Mouse (Mus musculus): ENCODE measurements around the gene Rasgef1c. TPM values are rescaled to one million over a fixed set of nuclear protein-coding genes. Genes with fewer than 3 reads are reported as not detected.

Gene Rasgef1c
- polyA plus RNA-seq (2012; rRNA removed), result 0.33 and 0.62 TPM in 2 replicates

DNA sequence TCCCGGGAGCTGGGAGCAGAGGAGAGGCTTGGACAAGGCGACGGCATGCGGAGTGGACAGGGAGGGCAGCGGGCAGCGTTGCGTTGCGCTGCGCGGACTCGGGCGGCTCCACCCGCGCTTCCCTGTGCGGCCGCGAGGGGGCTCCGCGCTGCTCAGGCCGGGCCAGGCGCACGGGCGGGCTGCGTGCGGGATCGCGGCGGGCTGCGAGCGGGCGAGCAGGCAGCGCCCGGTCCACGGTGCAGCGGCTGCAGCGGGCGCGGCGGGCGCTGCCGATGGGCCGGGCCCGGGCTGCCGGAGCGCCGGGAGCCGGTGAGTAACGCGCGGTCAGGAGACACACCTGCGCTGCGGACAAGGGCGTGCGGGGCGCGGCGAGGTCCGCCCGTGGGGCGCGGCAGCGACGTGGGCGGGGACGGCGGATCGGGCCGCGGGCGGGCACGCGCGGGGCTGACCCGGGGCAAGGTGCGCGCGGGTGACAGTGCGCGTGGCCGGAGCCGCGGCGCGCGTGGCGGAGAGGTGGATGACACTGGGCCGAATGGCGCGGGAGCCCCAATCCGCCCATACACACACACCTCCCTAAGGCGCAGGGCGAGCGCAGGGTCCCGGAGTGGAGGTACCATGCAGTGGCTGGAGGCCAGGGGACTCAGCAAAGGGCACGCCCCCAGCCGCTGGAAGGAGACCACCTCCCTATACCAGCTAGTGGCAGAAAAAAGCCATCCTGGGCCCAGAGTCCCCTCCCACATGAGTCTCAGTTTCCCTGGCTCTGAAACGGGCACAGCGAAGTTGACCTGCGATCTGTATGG is at the start of gene Rasgef1c:
Gene Rasgef1c (plus strand): TSS at position 177 of the 800 bp plus-strand sequence.
- no peak for DNase-seq (ENCODE audit: low read depth)

DNA sequence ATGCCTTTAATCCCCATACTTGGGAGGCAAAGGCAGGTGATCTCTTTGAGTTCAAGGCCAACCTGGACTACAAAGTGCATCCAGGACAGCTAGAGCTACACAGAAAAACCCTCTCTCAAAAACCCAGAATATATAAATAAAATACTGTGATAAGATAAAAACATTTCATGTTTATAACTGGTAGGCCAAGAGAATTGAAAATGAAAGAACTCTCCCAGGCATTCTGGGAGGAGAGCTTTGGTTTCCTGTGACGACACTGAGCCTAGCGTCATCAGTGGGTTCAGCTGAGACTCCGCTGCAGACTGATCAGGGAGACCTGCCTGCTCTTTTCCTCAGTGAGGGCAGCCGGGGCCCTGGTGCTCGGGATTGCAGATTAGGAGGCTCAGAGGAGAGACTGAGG is 46.5 kb upstream of the Rasgef1c start:
- DNase-seq (ENCODE audit: low read depth), result no peak

DNA sequence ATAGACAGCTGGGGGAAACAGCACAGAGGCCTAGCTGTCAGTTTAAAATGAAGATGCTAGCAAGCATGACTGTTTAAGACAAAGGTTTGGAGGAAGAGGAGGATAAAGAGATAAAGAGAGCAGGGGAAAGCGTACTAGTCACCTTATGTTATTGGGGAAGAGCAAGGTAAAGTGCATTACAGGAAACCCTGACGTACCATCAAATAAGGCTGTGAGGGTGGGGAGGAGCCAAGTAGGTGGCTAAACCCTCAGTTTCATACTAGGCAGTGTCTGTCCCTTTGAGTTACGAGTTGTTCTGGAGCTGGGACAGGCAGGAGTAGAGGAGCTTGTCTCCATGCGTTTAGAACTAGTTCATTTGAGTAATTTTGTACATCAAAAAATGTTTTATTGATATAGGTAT is 40.5 kb upstream of the Rasgef1c start:
- no peak for DNase-seq (ENCODE audit: low read depth)

DNA sequence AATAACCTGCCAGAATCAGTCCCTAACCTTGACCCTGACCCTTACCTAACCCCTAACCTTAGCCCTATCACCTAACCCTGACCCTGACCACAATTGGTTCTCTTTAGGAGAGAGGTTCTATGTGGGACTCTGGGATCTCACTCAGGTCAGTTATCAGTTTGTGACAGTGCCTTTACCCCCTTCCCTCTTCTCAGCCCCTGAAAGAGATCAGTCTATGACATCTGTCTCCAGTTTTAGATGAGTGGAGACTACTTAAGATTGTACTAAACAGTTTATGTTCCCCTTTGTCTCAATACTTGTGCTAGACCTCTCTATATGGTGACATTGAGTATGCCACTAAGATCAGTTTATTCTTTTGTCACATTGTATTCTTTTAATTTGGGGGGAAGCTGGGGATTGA is 37.7 kb upstream of the Rasgef1c start:
- no peak for DNase-seq (ENCODE audit: low read depth)

DNA sequence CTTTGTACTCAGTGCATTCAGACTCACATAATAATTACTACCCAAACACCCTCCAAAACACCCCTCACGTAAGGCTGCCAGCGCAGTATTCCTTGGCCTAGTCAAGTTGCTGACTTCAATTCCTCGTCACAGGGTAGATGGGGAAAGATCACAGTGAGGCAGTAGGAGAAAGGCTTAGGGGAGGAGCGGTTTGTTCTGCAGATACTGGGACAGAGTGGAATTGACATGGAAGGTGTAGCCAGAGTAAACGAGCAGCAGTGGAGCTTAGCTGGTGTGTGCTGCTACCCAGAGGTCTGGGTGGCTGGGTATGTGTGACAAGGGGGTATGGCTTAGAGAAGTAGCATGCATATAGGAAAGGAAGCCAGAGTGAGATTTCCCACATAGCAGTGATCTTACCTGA is 34.3 kb upstream of the Rasgef1c start:
- no peak for DNase-seq (ENCODE audit: low read depth)

DNA sequence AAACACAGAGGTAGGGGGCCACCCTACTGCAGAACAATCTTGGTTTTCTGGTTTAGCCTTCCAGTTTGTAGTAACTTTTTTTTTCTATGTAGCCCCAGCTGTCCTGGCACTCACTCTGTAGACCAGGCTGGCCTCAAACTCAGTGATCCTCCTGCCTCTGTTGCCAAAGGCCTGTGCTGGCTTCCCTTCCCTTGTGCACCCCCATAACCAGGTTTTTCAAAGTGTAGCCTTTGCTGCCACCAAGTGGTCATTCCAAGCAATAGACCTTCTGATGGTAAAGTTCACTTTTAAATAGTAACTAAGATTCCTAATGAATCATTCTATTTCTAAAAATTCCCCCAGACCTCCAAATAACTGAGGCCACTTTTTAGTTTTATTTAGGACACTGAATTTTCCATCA is 31.9 kb upstream of the Rasgef1c start:
- DNase-seq (ENCODE audit: low read depth), result no peak

DNA sequence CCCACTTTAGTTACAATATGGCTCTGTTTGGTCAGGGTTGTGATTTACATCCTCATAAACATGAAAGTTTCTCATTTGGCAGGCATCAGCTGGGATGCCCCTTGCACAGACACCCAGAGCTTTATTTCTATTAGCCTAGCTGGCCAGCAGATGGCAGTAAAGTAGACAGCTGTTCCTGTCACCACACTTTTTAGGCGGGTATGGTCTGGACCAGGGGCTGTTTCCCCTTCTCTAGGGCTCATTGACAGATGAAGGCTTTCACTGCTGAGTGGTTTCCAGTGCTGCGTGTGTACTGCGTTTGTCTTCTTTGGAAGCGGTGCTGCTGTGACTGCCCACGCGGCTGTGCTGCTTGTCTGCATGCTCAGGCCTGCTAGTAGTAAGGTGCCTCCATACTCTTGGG is 29.7 kb upstream of the Rasgef1c start:
- DNase-seq (ENCODE audit: low read depth), result no peak

DNA sequence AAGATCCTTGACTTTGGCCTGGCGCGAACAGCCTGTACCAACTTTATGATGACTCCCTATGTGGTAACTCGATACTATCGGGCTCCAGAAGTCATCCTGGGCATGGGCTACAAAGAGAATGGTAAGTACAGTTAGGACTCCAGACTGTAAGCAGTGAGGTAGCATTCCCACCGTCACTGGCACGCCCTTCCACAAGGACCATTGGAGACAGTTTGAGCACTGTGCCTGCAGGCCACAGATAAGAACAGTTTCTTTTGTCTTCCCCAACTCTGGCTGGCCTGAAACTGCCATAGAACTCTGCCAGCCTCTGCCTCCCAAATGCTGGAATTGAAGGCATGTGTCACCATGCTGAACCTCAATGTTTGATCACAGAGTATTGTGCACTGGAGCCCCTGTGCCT is 28.9 kb upstream of the Rasgef1c start:
- DNase-seq (ENCODE audit: low read depth), result no peak

DNA sequence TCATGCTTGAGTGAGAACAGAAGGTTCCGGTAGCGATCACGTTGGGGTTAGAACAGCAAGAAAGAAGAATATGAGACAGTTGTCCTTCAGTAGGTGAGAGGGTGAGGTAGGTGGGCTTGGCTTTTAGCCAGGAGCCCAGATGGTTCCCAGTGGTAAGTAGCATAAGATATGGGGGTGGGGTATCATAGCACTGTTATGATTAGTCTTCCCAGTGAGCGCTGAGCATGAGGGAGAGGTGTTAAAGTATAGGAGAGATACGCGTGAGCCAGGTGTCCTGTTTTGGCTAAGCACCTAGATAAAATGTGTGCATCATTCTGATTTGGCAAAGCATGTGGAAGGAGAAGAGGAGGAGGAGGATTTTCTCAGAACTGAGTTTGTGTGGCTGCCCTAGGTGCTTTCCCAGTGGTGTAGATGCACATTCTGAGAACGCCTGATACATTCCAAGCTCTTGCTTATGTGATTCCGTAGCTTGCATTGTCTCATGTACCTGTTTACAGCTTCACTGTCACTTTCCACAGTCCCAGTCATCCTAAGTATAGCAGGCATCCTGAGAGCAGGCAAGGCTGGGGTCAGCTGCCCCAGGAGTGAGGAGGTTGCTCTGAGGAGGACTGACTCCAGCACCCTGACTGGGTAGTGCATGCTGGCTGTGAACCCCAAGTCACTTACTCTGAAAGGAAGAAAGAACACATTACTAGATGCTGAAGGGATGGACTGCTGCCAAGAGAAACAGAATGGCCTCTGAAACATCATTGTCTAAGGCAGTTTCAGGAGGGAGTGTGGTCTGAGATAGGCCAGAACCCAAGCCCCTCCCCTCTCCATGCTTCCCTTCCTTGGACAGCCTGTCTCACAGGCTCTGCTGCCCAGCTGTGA is 24.5 kb upstream of the Rasgef1c start:
- DNase-seq (ENCODE audit: low read depth), result no peak

DNA sequence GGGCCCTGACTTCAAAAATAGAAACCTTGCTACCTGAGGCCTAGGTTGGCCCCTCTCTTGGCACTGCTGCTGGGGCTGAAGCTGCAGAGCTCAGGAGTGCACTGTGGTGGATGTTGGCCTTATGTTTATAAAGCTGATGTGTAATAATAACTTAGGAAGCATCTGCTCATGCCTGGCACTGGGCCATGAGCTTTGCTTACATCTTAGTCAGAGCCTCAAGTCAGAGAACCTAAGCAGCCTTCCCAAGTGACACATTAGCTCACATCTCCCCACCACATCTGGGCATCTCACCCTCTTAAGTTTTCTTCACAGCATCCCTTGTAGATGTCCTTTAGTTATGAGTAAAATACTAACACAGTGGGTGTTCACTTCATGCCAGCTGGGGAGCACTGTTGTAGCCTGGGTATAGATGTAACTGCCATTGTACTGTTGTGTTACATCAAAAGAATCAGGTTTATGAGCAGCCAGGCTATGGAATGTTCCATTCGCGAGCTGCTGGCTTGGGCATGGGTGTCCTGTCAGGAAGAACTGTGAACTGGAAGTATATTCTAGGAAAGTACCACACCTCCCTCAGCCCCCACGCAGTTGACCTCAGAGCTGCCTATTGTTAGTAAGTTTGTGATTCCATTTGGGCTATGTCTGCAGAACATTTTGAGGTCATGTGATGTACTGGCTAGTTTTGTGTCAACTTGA is 21.5 kb upstream of the Rasgef1c start:
- no peak for DNase-seq (ENCODE audit: low read depth)

DNA sequence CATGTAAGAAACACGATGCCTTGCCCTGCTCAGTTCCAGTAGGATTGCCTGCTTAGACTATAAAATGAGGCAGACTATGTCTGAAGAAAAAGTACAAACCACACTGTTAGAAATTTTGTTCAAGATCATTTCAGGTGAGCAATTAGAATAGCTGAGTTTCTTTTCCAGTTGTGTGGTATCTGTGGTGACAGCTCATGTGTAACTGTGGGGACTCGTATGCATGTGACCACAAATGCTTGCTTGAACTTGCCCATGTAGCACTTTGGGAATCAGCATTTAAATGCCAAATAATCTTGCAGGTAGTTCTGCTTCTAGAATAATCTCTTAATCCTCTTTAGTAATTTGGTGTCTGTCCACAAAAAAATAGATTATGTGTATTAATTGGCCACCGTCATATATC is 18.2 kb upstream of the Rasgef1c start:
- DNase-seq (ENCODE audit: low read depth), result no peak

DNA sequence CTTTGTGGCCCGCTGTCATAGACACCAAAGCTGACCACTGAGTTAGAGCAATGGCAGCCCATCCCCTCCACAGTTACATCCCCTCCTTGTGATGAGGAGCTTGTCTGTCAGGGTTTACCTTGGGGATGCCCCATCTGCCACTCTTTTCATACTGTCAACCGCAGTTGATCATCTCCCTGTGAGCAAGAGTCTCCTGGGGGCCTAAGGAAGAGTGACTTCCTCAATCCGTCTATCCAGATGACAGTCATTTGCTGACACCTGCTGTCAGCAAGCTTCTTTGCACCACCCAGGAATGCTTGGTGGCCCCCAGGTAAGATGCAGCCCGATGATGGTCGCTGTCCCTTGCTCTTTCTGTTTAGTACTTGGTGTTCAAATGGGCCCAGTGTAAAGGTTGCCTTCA is 13.2 kb upstream of the Rasgef1c start:
- no peak for DNase-seq (ENCODE audit: low read depth)

DNA sequence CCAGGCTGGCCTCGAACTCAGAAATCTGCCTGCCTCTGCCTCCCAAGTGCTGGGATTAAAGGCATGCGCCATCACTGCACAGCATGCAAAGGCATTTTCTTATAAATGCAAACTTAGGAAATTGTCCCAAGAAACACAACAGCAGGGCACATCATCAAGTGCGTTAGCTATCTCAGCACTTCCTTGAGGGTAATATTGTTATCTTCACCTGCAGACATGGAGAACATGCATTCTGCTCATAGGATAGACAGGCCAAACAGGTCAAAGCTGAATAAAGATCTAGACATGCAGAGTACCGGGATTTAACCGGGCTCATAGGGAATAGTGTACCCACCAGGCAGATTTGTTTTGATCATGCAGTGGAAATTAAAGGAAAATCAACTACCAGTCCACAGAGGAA is 9.6 kb upstream of the Rasgef1c start:
- no peak for DNase-seq (ENCODE audit: low read depth)

DNA sequence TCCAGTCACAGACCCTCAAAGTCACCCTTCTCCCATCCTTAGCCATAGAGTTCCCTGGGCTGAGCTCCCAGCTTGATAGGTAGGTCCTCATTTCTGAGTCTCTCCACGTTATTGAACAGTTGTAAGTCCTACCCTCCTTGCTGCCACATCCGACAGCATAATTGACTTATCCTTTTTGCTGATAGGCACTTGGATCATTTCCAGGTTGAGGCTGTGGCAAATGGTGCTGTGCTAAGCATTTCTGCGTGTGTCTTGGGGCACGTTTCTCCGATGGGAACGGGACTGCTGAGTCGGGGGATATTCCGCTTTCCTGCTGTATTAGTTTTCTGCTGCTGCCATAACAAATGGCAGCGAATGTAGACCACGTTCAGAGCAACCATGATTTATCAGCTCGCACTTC is 7.8 kb upstream of the Rasgef1c start:
- no peak for DNase-seq (ENCODE audit: low read depth)

DNA sequence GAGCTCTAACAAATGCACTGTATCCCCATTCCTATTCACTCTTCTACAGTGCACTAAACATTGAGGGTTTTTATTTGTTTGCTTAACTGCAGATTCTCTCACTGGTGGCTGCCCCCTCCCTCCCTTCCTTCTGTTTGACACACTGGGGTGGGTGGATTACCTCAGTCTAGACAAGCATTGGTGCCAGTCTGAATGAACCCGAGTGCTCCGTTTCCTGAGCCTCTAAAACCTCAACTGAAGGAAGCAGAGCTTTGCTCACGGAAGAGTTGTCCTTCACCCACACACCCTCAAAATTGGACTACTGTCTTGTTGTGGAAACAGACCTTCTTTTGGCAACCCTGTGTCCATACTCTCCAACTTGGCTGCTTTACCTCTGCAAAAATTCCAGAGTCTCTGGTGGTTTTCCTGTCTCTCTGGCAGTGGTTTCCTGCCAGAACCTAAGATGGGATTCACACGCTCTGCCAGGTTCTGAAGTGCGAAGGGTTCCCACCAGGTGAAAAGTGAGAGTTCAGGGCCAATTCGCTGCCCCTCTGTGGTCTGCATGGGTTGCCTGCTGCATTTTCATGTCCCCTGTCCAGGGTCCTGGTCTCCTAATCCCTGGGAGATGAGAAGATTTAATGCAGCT is 5.6 kb upstream of the Rasgef1c start:
- DNase-seq (ENCODE audit: low read depth), result no peak

DNA sequence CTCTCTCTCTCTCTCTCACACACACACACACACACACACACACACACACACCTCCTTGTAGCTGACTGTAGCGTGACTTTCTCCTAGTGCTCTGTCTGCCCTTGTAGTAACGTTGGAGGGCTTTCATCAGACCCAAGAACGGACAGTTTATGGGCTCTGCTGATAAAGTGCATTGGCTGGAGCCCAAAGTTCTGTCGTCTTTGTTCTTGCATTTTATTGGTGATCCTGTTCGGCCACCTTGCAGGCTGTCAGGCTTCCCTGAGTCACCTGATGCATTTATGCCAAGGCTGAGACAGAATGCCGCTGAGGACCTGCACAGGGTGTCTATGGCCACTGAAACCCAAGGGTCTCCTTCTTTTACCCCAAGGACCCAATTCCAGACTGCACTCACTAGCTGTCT is 1.6 kb upstream of the Rasgef1c start:
- DNase-seq (ENCODE audit: low read depth), result no peak

DNA sequence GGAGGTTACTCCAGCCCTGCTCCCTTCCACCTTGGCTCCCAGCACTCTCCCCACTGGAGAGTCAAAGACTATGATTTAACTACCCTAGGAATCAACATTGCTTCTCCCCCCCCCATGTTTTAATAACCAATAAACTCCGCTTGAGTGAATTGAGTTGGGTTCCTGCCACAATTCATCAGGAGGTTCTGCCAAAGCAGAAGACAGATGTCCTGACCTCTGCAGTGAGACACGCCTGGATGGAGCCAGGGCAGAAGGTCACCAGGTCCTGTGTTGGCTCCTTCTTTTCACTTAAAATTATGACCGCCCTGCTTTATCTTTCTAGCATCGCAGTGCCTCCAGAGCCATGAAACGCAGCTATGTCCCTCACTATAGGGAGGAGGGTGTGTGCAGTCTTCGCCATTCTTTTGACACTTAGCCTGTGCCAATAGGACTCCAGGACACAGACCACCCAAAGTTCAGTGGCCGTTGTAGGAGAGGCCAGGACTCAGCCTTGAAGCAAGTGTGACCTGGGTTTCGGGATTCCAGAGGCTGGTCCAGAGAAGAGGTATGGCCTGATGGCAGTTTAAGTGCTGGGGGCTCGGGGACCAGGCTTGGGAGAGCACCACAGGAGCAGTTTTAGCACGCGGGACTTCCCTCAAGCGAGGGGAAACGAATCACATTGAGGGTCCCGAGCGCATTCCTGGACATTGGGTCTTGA is 525 bp upstream of the Rasgef1c start:
- no peak for DNase-seq (ENCODE audit: low read depth)

DNA sequence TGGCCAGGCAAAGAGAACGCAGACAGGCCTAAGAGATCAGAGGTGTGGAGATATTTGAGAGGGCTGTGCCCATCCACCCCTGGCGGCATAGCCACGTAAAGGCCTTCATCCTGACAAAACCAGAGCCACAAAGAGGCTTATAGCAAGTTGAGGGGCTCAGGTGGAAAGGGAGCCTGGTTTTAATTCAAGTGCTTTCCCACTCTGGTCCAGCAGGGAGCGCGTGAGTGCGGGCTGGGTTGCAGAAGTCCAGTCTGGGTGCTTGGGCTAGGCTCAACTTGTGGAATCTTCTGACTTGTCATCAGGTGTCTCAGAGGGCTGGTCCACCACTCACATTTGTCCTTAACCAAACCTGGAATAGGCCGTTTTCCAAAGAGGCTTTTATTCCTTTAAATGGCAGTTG is 1.7 kb downstream of the Rasgef1c start:
- no peak for DNase-seq (ENCODE audit: low read depth)

DNA sequence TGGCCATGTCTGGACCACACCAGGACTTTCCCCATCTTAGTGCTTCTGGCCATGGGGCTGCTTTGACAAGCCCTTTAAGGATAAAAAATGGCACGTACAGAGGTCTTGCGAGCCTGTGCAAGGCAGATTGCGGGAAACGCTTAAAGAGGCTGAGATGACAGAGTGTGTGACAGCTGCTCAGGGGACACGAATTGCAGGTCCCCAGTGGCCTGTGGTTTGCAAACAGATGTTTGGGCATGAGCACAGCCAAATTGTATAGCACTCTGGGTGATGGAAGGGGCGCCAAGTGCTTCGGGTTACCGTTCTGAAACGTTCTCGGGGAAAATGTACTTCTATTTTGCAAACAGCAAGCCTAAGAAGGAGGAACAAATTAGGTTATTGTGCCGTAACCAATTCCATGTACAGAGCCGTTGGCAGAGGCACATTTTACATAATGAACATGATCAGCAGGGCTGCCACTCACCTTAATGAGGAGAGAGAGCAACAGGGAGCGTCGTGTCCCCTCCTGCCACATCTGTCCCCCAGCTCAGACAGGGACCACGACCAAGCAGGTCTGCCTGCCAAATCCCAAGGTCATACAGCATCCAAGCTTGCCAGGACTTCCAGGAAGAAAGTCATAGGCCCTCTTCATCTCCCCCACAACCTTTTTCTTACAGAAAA is 17.0 kb downstream of the Rasgef1c start:
- DNase-seq (ENCODE audit: low read depth), result no peak

DNA sequence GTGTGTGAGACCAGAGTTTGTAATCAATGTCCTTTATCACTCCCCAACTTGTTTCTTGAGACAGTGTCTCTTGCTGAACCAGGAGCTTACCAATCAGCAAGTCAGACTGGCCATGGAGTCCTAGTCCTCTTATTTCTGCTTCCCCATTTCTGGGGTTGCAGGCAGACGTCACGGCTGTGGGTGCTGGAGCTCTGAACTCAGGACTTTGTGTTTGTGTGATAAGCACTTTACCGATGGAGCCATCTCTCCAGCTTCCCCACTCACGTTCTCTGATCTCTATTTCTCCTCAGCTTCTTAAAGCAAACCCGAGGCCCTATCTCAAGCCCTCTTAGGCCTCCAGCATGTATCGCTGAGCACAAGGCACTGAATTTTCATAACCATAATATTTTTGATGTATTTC is 17.7 kb downstream of the Rasgef1c start:
- no peak for DNase-seq (ENCODE audit: low read depth)

DNA sequence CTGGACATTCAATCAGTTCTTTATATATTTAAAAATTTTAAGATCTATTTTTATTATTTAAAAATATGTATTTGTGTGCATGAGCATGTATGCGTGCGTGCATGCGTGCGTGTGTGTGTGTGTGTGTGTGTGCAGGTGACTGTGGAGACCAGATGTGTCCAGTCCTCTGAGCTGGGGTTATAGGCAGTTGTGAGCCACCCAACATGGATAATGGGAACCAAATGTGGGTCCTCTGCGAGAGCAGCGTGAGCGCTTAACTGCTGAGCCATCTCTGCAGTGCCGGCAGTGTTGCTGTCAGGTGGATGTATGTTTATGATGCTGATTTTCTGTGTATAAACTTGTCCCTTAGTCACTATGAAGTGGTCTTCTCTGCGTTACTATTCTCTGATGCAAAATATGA is 21.9 kb downstream of the Rasgef1c start:
- DNase-seq (ENCODE audit: low read depth), result no peak
